Mouse (Mus musculus) cerebellum, adult 2 months (tissue): ENCODE results near the gene Srrm3.

ENCODE experiments used
- CTCF ChIP-seq: fragments of 200-500 bp; IDR thresholded peaks from 2 replicates; pipeline ENCODE4 v1.5.1; 2011; ENCODE audit warnings: low read depth, mild to moderate bottlenecking, control low read depth, low read length, moderate library complexity, borderline replicate concordance; ENCODE audit not compliant: insufficient read depth
- POLR2A ChIP-seq: fragments of 200-500 bp; IDR thresholded peaks from 2 replicates; pipeline ENCODE4 v1.6.1; 2011; ENCODE audit warnings: low read length, control low read depth, borderline replicate concordance; ENCODE audit not compliant: insufficient read depth

DNA sequence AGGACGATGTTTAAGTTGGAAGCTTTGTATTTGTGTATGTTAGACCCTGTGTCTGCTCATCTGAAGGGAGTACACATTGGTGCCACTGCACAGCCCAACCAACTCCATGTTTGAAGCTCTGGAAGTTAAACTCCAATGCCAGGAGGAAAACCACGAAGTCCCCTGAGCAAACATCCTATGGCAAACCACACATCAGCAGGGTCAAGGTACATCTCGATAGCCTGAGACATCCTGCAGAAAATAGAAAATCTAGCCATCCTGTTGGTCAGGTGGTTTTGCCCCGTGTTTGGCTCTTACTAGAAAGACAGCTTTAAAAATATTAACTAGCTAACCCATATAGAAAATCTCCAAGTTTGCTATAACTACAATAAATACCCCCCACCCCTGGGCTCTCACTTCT lies 92.3 kb downstream of the Srrm3 start:
- no peak for TF ChIP-seq CTCF
- no peak for TF ChIP-seq POLR2A
